Mouse (Mus musculus): ENCODE results near the gene Asgr1. TPM values are rescaled to one million over a fixed set of nuclear protein-coding genes. Genes with fewer than 3 reads are reported as not detected.
"Not testable (repeated sequence)": the region's sequence is repeated elsewhere in the genome, so short reads cannot be mapped to it uniquely, and the experiment has no call there.

The Asgr1 gene
- total RNA-seq, 1 experiment from 2014 or later, result 0.91 TPM

DNA sequence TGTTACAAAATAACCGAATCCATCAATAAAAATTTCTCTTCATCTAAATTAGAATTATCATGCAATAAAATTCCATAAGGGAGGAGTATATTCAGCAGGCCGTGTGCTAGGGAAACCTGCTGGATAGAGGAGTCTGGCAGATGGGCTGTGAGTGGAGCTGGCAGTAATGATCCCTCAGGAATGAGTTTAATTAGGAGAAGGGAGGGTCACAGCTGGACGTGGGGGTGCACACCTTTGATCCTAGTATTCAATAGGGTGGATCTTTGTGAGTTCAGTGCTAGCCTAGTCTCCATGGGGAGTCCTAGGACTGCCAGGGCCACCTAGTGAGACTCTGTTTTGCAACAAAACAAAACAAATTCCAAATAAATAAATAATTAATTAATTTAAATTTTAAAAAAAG, 14.4 kb downstream of the Asgr1 start:
- DNase-seq, result no peak

DNA sequence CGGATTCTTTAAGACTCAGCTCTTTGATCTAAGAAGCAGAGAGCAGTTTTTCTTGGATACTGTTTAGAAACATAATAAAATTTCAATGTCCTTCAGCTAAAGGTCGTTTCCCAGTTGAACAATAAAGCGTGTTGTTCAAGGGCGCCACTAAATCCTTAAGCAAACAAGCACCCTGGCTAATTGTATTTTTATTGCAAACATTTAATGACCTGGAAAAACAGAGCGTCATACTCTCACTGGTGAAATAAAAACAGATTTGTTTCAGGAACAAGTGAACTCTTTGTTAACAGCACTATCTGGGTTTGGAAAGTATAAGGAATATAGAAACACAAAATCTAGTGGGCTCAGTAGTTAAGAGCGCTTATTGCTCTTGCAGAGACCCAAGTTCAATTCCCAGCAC, 16.2 kb downstream of the Asgr1 start:
- no peak for DNase-seq

DNA sequence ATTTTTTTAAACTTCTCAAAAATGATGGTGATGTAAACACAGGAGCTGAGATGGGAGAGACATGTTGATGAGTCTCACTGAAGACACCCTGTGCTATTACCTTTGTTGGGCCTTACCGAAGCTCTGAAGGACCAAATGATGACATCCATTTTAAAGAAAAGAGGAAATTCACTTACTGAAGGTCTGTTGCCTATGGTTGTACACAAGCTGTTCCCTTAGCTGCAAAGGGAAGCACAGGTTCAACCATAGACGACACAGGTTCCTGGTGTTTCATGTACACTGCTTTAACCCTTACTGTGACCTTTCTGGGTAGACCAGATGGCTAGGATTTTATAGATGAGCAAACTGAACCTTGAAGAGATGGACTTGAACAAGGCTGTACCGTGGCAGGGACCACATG, 16.7 kb downstream of the Asgr1 start:
- DNase-seq, result not testable (repeated sequence)

DNA sequence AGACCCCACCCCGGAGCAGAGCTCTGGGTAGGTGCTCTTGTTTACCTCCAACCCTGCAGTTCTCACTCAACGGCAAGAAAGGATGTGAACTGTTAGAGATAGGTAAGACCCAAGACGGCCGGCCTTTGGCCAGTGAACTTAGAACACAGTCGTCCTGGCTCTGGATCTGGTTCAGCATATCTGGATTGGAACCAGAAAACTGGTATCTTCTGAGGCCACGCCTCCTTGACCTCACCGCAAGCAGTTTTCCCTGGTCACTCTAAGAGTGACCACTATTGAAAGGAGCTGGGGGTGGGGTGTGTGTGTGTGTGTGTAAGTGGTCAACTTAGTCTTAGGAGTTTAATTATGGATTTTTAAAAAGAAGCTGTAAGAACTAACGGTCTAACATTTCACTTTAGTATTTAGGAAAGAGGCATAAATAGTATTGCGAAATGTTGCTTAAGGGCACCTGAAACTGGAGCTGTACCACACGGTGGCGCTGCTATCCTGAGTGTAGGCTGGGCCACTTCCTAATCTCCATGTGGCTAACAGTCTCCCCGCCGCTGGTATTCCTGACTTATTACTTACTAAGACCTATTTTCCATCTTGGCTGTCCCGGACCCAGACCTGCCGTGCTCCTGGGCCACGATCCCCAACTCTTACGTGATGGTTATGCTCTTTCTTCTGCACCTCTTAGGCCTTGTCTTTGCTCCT, 20.6 kb downstream of the Asgr1 start:
- DNase-seq, result peak; percentile 89

DNA sequence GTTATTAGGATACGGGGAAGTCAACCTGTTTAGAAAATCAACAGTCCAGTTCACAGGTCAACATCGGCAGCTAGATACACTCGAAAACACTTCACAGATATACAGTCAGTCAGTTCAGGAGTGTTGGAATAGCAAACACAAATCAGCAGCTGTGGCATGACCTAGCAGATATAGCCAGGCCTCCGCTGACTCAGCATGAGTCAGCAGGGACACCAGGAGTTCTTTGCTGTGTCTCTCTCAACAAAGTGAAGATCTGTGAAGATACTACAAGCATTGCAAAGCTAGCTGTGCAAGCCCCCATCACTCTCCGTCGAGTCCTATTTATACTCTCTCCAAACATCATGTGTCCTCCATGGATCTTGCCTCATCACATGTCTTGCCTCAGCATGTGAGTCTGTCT, 21.7 kb downstream of the Asgr1 start:
- DNase-seq, result peak; percentile 55

DNA sequence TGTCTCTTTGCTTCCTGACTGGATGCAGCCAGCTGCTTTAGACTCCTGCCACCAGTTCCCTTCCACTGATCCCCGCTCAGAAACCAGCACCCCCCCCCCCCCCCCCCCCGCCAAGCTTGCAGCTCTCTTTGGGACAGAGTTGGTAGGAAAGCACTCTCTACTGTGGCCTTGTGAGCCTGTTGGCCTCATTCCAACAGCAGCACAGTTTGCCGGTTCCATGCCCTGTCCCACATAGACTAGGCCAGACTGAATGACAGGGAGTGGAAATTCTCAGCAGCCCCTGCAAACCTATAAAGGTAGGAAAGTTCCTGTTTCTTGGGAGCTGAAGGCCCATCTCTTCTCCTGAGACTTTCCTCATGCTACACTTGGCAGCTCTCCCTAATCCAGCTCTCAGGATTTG, 23.6 kb downstream of the Asgr1 start:
- peak; percentile 41 for DNase-seq

DNA sequence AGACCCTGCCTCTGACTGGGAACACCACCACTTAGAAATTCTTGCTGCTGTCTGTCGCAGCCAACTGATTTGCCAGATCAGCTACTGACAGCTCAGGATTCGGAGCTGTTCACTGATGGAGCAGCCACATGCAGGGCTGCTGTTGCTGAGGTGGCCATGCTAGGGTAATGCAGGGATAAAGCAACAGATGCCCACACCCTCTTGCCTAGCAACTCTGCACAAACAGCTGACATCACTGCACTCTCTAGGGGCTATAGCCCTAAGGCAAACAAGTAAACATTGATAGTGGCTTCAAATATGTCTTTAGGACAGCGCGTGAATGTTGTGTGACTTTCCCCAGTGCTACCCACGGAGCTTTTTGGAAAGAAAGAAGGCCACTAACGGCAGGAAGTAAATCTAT, 25.3 kb downstream of the Asgr1 start:
- no peak for DNase-seq

DNA sequence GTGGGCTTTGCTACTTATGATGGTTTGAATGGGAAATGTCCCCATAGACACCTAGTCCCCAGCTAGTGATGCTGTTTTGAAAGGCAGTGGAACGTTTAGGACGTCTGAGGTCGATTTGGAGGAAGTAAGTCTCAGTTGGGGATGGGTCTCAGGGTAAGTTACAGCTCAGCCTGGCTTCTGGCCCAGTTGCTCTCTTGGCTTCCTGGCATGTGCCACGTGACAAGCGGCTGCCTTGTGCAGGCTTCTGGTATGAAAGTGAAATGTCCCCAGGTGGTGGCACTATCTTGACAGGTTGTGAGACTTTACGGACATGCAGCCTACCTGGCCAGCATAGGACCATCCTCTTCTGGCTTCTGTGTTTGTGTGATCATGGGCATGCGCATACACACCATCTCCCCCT, 26.0 kb downstream of the Asgr1 start:
- DNase-seq, result no peak

DNA sequence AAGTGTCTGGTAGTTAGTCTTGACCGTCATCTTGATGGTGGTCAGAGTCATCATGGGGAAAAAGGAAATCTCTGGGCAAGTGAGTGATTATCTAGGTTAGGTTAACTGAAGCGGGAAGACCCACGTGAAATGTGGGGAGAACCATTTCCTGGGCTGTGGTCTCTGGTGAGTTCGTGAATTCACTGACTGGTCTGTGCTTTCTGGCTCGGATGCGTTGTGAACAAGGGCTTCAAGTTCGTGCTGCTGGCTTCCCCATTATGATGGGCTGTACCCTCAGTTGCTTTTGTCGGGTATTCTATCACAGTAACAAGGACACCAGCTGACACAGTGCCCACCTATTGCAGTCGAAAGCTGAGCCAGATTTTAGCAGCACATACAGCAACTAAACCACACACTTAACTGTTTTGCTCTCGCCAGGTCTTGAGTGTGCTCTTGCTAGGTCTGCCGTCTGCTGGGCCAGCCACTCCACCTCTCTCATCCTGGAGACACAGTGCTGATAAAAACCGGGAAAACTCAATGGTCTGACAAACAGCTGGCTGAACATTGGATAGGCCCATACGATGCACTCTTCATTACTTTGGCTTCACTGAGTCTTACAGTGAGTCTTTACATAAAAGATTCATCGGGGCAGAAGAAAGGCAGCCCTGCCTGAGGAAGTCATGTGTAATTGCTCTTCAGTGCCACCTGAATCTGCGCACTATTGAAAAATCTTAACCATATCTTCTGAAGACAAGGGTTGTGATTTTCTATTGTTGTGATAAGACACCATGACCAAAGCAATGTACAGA, 27.1 kb downstream of the Asgr1 start:
- no peak for DNase-seq

DNA sequence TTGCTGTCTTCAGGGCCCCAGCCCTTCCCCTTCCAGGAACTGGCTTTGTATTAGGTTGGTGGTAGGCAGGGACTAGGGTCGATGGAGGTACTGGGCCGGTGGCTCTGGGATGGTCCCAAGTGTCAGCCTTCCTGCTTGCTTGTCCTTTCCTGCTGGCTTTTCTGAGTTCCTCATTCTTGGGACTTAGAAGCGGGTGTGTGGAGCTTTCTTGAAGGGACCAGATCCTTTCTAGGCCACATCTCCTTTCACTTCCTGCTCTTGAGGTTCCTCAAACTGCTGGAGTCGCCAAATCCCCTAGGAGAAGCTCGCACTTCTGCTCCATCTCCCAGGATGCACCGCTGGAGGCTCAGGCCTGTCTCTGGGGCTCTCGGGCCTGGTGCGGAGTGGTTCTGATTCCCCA, 30.7 kb downstream of the Asgr1 start:
- no peak for DNase-seq

DNA sequence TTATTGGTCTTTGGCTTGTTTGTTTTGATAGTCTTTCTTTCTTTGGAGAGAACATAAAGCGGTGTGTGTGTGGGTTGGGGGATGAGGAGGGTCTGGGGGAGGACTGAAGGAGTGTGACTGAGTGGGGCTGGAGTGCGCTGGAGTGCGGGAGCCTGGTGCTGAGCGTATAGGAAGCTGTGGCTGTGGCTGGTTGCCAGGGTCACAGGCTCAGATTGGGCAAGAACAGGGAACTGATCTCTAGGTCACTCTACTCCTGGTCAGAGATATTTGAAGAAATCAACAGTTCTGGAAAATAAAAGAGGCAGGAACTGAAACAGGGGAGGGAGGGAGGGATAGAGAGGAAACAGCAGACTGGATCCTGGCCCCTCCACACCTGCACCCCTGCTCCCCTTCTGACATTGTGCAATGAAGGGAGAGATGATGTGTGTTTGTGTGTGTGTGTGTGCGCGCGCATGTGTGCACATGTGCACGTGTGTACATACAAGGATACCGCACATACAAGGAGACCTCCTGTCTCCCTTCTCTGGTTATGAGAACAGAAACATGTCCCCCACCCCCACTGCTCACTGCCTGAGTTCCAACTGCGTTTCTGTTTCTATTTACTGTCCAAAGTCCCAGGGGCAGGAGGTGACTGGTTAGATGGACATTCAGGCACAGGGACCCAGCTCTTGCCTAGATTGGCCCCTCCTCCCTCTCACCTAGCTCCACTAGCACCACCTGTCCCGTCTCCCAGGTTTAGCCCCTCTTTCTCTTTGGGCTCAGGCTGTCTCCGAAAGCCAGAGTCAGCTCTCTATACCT, 38.3 kb downstream of the Asgr1 start, which contains the start of gene Asgr2:
Gene Asgr2, plus strand, starts transcription at position 659 of the 798 bp plus-strand sequence.
- peak; percentile 75 for DNase-seq

DNA sequence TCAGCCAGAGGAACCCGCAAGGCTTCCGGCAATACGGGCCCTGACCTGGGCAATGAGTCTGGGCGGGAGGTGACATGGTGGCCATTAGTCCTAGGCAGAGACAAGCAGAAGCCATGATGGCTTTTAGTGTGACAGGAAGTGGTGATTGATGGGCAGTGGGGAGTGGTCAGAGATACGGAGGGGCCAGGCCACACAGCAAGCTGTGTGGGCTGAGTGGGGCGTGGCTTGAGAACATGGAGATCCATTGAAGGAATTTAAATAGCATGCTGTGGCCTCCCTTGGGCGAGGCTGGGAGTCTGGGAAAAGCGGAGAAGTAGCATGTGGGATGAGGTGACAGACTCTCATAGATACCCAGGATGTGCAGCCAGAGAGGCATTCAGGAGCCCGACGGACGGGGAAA, 43.5 kb downstream of the Asgr1 start:
- DNase-seq, result no peak

DNA sequence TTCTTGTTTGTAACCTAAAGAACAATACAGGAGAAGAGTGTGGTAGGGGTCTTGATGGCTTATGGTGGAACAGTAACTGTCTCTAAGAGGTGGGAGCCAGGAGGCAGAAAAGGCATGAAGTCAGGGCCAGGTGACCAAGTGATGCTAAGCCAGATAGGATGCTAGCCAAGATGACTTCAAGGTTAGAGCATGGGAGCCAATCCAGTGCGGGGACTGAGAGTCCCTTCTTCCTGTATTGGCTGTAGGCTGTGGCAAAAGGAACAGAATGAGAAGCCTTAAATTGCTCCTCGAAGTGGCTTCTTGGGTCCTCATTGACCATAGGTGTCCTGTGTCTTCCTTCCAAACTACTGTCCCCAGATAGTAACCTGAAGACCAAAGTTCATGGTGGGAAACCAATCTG, 45.2 kb downstream of the Asgr1 start:
- DNase-seq, result no peak

DNA sequence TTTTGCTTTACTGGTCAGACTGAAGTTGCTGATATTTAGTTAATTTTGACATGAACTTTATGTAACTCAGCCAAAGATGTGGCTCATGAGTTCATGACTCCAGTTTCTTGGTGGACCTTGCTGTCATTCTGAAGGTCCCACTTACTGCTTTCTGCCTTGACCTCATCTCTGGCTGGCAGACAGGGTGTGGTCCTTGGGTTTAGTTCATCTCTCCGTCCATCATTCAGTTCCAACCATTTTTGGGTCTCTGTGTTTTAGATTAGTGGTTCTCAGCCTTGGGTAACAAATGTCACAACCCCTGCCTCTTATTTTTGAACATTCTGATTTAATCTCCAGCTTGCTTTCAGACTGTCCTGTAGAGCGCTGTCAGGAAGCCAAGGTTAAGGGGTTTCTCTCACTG, 45.9 kb downstream of the Asgr1 start:
- DNase-seq, result no peak

DNA sequence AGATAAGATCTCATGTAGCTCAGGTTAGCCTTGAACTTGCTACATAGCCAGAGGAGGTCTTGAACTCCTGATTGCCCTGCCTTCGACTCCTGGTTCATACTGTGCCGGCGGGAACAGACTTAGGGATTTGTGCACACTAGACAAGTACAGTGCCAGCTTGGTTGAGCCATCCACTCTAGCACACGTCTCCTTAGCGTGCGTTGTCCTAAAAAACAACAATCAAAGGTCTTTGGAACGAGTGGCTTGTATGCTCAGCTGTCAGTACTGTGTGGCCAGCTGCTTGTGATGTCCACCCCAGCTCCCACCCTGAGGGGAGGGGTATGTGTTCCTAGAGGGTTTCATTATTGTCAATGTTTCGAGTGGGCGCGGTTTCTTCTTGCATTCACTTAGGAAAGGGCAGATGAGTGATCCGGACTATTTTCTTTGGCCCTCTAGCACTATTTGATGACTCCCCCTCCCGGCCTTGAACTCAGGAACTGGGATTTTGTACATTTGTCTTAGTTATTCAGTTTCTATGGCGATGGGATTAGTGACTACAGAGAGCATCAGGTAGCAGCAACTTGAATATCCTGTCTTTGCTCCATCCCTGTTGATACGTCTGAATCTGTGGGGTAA, 49.9 kb downstream of the Asgr1 start:
- no peak for DNase-seq

DNA sequence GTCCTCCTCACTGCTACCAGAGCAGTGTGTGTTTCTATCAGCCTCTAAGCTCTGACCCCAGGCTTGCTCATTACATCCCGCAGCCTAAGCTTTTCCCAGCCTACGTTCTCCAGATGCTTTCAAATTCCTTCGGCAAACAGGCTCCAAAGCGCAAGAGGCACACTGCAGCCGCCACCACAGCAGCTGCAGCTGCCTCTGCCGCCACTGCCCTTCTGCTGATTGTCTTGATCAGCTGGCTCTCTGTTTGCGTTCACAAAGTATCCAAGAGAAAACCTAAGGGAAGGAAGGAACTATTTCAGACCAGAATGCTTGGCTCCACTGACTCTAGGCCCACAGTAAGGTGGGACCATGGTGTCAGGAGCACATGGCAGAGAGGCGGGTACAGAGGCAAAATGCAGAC, 53.2 kb downstream of the Asgr1 start:
- no peak for DNase-seq

Small RNAs within 50 kb of the gene (microRNA-seq; reads per million reads assigned to microRNA genes)
- 2,538 to 2,683 reads per million in 2 experiments for gene Mir324

Other genes with a start within 250 kb of the Asgr1 start
- gene Tmem102, start 248.5 kb upstream of the Asgr1 start, total RNA-seq (2021), result not detected in 2 replicates
- not detected in 2 replicates for gene Gm39566, start 238.8 kb upstream of the Asgr1 start, total RNA-seq (2021)
- gene Spem2, start 235.6 kb upstream of the Asgr1 start, total RNA-seq (2021), result not detected in 2 replicates
- gene Spem1, start 231.9 kb upstream of the Asgr1 start, total RNA-seq (2021), result not detected in 2 replicates
- 18.6 and 19.7 TPM in 2 replicates for gene Nlgn2, start 216.3 kb upstream of the Asgr1 start, total RNA-seq (2021)
- gene Tmem256, start 215.6 kb upstream of the Asgr1 start, total RNA-seq (2021), result 149 and 152 TPM in 2 replicates
- 43.8 and 52.9 TPM in 2 replicates for gene Plscr3, start 207.7 kb upstream of the Asgr1 start, total RNA-seq (2021)
- not detected in 2 replicates for gene Tnk1, start 195.4 kb upstream of the Asgr1 start, total RNA-seq (2021)
- gene Tmem95, start 176.1 kb upstream of the Asgr1 start, total RNA-seq (2021), result not detected in 2 replicates
- 4.4 and 4.9 TPM in 2 replicates for gene Kctd11, start 172.7 kb upstream of the Asgr1 start, total RNA-seq (2021)
- 0.30 TPM in 1 of 2 replicates, not detected in the other for gene Acap1, start 158.5 kb upstream of the Asgr1 start, total RNA-seq (2021)
- 1.2 and 2.6 TPM in 2 replicates for gene 2810408A11Rik, start 153.1 kb upstream of the Asgr1 start, total RNA-seq (2021)
- gene Neurl4, start 153.0 kb upstream of the Asgr1 start, total RNA-seq (2021), result 52.4 and 55.5 TPM in 2 replicates
- gene Gps2, start 140.2 kb upstream of the Asgr1 start, total RNA-seq (2021), result 62.5 and 70.2 TPM in 2 replicates
- 542 and 558 TPM in 2 replicates for gene Eif5a, start 132.1 kb upstream of the Asgr1 start, total RNA-seq (2021)
- gene Ybx2, start 118.3 kb upstream of the Asgr1 start, total RNA-seq (2021), result 14.1 and 14.8 TPM in 2 replicates
- 42.6 and 48.6 TPM in 2 replicates for gene Slc2a4, start 105.9 kb upstream of the Asgr1 start, total RNA-seq (2021)
- gene Cldn7, start 89.3 kb upstream of the Asgr1 start, total RNA-seq (2021), result 0.52 TPM in 1 of 2 replicates, not detected in the other
- 123 and 141 TPM in 2 replicates for gene Ctdnep1, start 72.9 kb upstream of the Asgr1 start, total RNA-seq (2021)
- gene Elp5, start 71.6 kb upstream of the Asgr1 start, total RNA-seq (2021), result 71.1 and 76.1 TPM in 2 replicates
- 406 and 407 TPM in 2 replicates for gene Gabarap, start 62.9 kb upstream of the Asgr1 start, total RNA-seq (2021)
- gene Phf23, start 58.3 kb upstream of the Asgr1 start, total RNA-seq (2021), result 55.7 and 64.6 TPM in 2 replicates
- 19.6 and 22.3 TPM in 2 replicates for gene Dvl2, start 53.5 kb upstream of the Asgr1 start, total RNA-seq (2021)
- 391 and 422 TPM in 2 replicates for gene Acadvl, start 38.7 kb upstream of the Asgr1 start, total RNA-seq (2021)
- gene Dlg4, start 37.1 kb upstream of the Asgr1 start, total RNA-seq (2021), result 30.7 and 31.0 TPM in 2 replicates
- 2.9 and 4.1 TPM in 2 replicates for gene Asgr2, start 38.6 kb downstream of the Asgr1 start, total RNA-seq (2021)
- gene Mgl2, start 76.2 kb downstream of the Asgr1 start, total RNA-seq (2021), result 2.2 and 2.6 TPM in 2 replicates
- 0.81 and 2.0 TPM in 2 replicates for gene Clec10a, start 102.1 kb downstream of the Asgr1 start, total RNA-seq (2021)
- 2.4 TPM in 1 of 2 replicates, not detected in the other for gene Slc16a11, start 158.7 kb downstream of the Asgr1 start, total RNA-seq (2021)
- gene Slc16a13, start 167.0 kb downstream of the Asgr1 start, total RNA-seq (2021), result 3.7 and 4.9 TPM in 2 replicates
- gene Bcl6b, start 175.7 kb downstream of the Asgr1 start, total RNA-seq (2021), result 12.2 and 20.5 TPM in 2 replicates
- 45.8 and 59.1 TPM in 2 replicates for gene 0610010K14Rik, start 183.8 kb downstream of the Asgr1 start, total RNA-seq (2021)
- 7.1 and 7.2 TPM in 2 replicates for gene Gm21988, start 185.7 kb downstream of the Asgr1 start, total RNA-seq (2021)
- 271 and 305 TPM in 2 replicates for gene Rnasek, start 185.8 kb downstream of the Asgr1 start, total RNA-seq (2021)
- gene Alox12, start 201.3 kb downstream of the Asgr1 start, total RNA-seq (2021), result 1.5 and 1.8 TPM in 2 replicates